Mouse (Mus musculus) activated CD4-positive, CD25-positive, alpha-beta regulatory T cell, adult 4 months (primary cell): ENCODE data around the gene Tnfaip2. TPM values are rescaled to one million over a fixed set of nuclear protein-coding genes. Genes with fewer than 3 reads are reported as not detected.

Experiments used
- ATAC-seq: one replicate; pipeline ENCODE4 v1.8.0; 2017
- polyA plus RNA-seq, 2 experiments: library from polyadenylated mRNA; unstranded; fragments of 100-300 nt; shearing (Covaris generic); gene quantifications; one replicate each; pipeline ENCODE4 v1.2.1; 2017

Gene Tnfaip2
- polyA plus RNA-seq, result not detected

DNA sequence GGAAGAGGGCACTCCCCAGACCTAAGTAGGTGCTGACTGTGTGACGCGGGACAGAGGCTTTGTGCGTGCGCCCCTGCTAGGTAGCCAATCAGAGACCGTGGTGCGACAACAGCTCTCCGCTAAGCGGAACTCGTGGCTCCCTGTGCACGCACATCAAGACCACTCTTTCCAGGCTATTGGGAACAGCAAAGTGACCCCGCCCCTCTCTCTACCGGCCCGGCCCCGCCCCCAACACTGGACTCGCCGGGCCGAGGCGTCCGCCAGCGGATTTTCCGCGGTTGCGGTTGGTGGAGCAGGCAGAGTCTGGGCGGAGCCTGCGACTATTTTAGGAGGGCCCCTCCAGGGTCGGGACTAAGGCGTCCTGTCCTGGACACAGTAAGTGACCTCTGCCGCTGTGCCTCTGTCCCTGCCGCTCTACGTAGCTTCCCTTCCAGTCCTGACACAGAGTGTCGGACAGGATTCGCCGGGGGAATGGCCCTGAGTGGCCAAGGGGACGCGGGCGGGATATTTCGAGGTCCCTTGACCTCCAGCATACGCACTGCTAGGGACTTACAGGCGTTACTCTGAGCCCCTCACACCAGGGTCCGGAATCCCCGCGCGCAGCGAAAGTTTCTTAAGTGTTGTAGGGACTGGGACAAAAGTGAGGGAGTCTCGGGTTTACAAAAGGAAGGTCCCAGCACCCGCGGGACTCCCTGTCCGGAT is at the start of gene Tnfaip2:
Gene Tnfaip2 (plus strand): TSS at position 161 of the 702 bp plus-strand sequence.
- no peak for ATAC-seq

DNA sequence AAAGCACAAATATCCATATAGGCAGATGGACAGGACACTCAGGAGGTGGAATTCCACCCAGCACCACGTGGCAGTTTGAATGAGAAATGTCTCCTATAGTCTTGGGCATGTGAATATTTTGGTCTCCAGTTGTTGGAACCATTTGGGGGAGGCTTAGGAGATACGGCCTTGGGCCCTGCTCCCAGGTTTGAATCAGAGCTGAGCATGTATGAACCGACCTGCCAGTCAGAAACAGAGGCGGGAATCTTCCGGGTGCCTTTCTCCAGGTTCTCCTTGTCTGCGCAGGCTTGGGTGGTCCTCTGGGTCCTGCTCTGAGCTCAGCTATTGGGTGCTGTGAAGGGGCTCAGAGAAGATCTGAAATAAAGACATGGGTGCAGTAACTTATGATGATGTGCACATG is 48.3 kb upstream of the Tnfaip2 start:
- no peak for ATAC-seq

- ATAC-seq, result no peak
Observed at GRCm38 (mm10) chr12:111396997-111397396, 45.3 kb upstream of the Tnfaip2 start.

GRCm38 (mm10) chr12:111401454-111402184 is 40.6 kb upstream of the Tnfaip2 start:
- ATAC-seq, result no peak

GRCm38 (mm10) chr12:111404880-111405279 is 37.4 kb upstream of the Tnfaip2 start:
- no peak for ATAC-seq

DNA sequence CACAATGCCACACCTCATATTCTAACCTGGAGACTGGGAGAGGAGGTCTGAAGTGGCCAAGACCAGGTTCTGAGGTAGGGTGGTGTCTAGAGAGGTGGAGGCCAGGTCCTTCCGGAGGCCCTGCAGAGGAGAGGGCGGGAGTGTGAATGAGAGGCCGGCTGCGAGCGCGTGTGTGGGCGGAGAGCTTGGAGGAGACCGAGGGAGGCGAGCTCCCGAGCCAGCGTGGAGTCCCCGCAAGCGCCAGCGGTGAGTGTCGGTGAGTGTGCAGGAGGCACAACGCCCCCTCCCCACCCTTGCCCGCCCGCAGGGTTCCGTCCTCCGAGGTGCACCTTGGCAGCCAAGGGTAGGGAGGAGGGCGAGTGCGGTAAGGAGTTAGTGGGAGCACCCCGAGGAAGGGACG is 35.6 kb upstream of the Tnfaip2 start, which contains the start of gene Lbhd2:
Gene Lbhd2 (plus strand): TSS at position 188 of the 400 bp plus-strand sequence.
- ATAC-seq, result no peak

GRCm38 (mm10) chr12:111409583-111409982 is 32.7 kb upstream of the Tnfaip2 start:
- no peak for ATAC-seq

DNA sequence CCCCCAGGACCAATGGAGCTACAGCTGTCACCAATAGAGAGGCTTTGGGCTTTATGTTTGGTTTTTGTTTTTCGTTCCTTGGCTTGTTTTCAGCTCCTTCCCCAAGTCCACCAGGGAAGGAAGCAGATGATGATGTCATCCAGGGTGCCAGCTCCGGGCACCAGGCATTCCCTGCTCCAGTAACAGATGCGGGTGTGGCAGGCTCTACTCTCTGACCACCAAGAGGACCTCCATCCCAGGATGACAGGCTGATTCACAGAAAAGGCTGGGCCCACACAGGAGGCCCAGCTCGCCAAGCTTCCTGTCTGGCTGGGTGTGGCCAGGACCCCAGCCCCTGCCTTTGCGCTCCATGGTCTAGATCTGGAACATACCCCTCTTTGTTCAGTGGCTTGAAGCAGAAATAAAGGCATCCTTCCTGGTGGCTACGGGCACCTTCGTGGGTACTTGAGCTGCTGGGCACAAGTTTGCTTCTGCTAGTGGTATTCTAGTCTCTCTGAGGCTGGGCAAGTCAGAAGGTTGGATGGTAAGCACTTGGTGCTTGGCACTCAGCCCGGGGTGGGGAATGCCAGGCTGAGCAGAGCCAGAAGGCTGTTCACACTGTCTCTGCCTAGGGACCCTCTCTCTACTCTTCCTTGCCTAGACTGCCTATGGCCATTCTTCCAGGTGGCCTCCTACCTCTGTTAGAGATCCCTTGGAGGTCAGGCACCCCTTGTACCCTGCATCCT is 30.5 kb upstream of the Tnfaip2 start:
- no peak for ATAC-seq

- ATAC-seq, result no peak
Observed at GRCm38 (mm10) chr12:111412581-111413284, 29.5 kb upstream of the Tnfaip2 start.

GRCm38 (mm10) chr12:111413300-111413699 is 29.0 kb upstream of the Tnfaip2 start:
- ATAC-seq, result no peak

DNA sequence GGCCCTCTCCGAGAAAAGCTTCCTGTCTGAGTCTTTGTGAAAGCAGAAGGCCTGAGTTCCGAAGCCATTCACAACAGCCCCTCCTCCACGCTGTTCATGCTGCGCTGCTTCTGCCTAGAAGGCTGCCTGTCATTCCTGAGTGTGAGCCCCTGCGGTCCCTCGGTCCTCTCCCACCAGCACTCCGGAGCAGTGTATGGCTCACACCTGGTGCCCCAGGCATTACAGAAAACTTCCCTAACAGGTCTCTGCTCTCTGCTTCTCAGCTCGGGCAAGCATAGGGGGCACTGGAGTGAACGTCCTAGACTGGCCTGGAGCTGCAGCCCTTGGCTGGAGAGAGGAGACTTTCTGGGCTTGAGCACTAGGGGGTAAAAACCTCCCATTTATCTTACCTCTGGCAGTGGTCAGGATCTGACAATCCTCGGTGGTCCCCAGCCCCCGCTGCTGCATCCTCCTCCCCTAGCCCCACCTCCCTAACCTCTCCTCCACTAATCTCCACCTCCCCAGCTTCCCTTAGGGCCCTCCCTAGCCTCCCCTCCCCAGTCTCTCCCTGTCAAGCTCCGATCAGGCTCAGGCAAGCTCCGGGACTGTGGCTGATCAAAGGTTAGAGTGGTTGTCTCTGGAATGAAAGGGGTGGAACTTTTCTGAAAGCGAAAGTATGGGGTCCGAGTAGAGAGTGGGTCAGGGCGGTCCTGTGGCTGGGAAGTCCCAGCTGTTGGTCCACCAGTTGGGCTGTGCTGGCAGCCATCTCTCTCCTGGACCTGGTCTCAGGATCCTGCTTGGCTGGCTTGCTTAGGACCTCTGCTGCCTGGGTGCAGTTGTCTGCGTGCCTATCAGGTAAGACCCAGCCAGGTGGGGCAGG is 25.1 kb upstream of the Tnfaip2 start, which contains the start of gene Exoc3l4:
Gene Exoc3l4 (plus strand): TSS at position 97 of the 859 bp plus-strand sequence.
- ATAC-seq, result no peak

DNA sequence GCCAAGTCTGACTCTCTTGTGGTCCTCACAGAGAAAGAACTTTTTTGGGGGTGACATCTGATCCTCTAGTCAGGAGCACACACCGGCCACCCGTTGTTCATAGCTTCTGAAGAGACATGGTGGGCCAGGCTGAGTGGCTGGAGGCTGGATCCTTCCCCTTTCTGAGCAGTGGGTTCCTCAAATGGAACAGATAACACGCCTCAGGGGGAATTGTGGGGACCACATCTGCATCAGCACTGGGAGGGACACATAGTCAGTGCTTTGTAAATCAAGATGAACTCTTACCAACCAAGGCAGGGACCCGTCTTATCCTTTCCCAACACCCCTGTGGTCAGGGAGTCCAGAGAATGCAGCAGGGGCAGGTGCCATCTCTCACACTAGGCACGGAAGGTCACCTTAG is 22.4 kb upstream of the Tnfaip2 start:
- no peak for ATAC-seq

- no peak for ATAC-seq
Observed at GRCm38 (mm10) chr12:111420946-111421709, 21.1 kb upstream of the Tnfaip2 start.

DNA sequence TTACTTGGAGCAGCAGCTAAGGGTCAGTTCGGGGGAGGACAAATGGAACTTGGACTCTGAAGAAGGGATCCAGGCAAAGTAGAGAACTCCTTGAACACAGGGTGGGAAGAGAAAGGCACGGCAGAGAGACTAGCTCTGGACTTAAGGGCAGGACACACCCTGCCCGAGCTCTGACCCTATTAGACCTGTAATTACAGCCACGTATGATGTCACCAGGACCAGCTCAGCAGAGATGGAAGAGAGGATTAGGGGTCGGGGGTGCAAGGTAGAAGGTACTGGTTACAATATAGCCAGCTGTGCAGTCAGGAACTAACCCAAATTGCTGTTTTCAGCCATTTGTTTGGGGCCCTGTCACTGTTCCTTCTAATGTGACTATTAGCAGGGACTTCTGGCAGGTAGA is 19.4 kb upstream of the Tnfaip2 start:
- ATAC-seq, result no peak

DNA sequence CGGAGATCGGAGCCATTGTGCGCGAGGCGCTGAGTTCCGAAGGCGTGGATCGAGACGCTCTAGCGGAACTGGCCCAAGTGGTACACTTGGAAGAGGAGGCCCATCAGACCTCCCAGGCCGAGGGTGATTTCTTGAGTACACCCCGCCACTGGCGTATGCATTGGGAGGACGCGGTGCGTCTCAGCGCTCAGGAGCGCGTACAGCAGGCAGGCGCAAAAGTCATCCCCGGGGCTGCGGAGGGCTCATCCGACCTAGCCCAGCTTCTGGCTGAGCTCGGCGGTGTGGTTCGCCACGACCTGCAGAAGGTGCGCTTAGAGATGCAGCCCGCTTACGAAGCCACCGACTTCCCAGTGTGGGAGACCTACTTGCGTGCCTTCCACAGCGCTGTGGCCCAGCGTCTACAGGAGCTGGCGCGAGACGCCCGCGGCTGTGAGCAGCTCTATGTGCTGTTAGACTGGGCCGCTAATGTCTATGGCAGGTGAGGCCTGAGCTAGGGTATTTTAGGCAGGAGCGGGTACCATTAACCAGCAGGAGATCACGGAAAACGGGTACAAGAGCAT is 18.6 kb upstream of the Tnfaip2 start:
- no peak for ATAC-seq

- no peak for ATAC-seq
Observed at GRCm38 (mm10) chr12:111424547-111424946, 17.7 kb upstream of the Tnfaip2 start.

GRCm38 (mm10) chr12:111425258-111425657 is 17.0 kb upstream of the Tnfaip2 start:
- no peak for ATAC-seq

- ATAC-seq, result no peak
Observed at GRCm38 (mm10) chr12:111425789-111426460, 16.3 kb upstream of the Tnfaip2 start.

DNA sequence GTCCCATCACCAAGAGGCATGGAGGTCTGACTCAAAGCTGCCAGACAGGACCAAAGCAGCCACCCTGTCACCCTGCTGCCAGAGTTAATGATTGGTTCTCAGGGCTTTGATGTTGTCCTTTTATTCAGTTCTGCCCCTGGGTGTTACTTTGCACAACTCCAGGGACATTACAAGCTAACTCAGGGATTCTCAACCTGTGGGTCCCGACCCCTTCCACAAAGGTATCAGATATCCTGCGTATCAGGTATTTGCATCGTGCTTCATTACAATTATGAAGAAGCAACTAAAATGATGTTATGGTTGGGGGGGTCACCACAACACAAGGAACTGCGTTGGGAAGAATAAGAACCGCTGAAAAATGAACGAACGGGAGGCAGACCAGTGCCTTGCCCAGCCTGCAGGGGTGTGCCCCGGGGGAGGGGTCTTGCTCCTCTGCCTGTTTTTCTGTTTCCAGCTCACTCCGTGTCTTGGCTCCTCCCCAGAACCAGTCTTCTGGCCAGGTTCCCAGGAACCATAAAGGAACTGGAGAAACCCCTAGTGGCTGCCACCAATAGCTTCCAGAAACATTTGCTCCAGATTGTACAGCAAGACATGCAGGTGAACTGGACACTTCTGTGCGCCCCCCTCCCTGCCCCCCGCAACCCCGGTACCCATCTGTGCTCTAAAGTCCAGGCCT is 14.7 kb upstream of the Tnfaip2 start:
- ATAC-seq, result no peak
